Mouse (Mus musculus) olfactory bulb, adult 2 months (tissue): Measurements from ENCODE around the gene Limch1.

Experiments used
- CTCF ChIP-seq: fragments of 200-500 bp; IDR thresholded peaks from 2 replicates; pipeline ENCODE4 v1.5.1; 2012; ENCODE audit warnings: low read depth, mild to moderate bottlenecking, low read length, moderate library complexity; ENCODE audit not compliant: insufficient read depth
- POLR2A ChIP-seq: fragments of 200-500 bp; IDR thresholded peaks from 2 replicates; pipeline ENCODE4 v1.6.1; 2012; ENCODE audit warnings: mild to moderate bottlenecking, low read depth, low read length, moderate library complexity; ENCODE audit not compliant: insufficient read depth

- no peak for TF ChIP-seq CTCF
- TF ChIP-seq POLR2A: no peak
These were observed 1.1 kb downstream of the Limch1 start for GRCm38 (mm10) chr5:66746761-66747160.
